Mouse (Mus musculus): ENCODE data around the gene Dpp3.

DNA sequence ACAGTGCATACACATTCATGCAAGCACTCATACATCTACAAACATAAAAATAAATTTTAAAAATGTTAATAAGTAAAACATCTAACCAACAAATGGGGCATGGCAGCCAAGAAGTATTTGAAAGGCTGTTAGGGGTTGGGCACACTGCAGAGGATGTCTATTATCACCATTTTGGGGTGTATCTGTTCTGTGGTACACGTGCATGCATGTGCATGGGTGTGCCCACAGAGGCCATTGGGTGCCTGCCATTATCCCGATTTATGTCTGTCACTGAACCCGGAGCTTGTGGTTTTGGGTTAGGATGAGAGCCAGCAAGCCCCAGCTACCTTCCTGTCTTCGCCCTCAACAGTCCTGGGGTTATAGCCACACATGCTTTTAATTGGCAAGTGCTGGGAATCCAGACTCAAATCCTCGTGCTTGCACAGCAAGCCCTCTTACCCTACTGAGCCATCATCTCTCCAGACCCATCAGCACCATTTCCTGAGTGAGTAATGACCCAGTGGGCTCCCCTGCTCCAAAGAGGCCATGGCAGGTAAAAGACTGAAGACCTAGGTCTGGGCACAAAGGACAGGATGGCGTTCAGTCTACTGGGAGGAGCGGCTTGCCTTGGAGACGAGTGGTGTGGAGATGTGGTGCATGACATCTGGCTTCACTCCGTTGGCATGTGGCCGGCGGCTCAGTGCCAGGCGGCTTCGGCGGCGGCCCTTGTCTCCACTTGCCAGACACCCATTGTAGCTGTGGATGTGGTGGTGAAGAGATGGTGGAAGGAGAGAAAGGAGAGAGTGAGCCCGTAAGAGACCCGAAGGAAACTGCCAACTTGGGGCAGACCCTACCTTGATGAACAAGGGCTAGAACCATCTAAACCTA lies 9.6 kb upstream of the Dpp3 start:
- TF ChIP-seq CTCF (IDR thresholded peaks at IDR 0.05; ENCODE audit: borderline replicate concordance, insufficient read depth, low read length): no peak
- no peak for TF ChIP-seq POLR2A (IDR thresholded peaks at IDR 0.05; ENCODE audit: low read depth, low read length)

Data from embryonic fibroblast, embryonic 13.5 days (primary cell).